Mouse (Mus musculus): Measurements from ENCODE around the gene Alk.
"Not testable (repeated sequence)": the region's sequence is repeated elsewhere in the genome, so short reads cannot be mapped to it uniquely, and the experiment has no call there.

The Alk gene

DNA sequence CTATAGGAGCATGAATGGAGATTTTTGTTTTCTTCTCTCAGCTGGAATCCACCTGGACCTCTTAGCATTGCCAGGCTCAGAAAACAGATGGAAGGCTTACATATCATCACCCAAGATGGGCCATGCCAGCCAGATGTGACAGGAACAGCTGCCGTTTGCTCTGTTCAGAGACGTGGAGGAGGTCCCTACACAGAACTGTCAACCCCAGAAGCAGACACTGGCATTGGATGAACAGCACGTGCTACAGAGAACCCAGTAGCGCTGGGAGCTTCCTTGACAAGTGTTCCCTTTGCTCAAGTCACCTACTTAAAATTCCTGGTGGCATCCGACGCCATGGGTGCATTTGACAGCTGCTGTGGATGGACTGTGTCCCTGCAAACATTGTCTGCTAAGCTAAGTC lies 72.2 kb downstream of the Alk start:
- in situ Hi-C loops (cut with MboI; ENCODE audit: unreplicated experiment in 2 of 2), result no loop called here

DNA sequence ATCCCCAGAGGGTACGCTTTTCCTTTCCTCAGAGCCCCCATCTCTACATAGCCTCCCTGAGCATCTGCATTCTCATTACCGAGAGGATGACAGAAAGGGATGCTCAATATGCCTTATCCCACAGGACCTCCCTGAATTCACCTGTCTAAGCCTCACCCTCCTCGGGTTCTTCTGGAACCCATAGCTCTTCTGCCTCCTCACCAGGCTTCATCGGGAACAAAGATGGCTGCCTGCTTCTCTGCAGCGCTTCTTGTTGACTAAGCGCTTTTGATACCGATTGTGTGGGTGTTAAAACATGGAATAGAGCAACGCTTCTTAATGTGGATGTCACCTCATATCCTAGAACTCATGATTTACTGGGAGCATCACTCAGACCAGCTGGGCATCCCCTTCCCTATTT lies 75.9 kb downstream of the Alk start:
- in situ Hi-C loops (cut with MboI; ENCODE audit: unreplicated experiment in 2 of 2), result loop anchor here in 1 of 2 experiments (5.0 kb wide), 1 partner anchor 74 kb away; the partner anchor contains the start of gene Alk

DNA sequence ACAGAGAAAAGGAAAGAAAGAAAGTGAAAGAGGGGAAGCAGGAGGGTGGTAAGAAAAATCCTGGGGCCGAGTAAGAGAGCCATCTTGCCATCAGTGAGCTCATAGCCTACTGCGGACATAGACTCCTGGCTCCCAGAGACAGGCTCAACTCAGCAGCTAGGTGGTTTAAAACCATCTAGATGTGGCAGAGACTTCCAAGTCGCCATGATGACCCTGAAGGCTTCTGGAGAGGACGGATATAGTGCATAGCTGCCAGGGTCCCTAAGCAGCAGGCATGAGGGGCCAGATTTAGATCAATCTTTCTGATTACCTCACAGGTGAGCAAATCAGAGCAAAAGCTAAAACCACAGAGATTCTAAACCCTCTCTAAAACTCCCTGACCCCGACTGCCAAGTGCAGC lies 76.9 kb downstream of the Alk start:
- in situ Hi-C loops (cut with MboI; ENCODE audit: unreplicated experiment in 2 of 2), result loop anchor here in 1 of 2 experiments (5.0 kb wide), 1 partner anchor 75 kb away; the partner anchor contains the start of gene Alk

DNA sequence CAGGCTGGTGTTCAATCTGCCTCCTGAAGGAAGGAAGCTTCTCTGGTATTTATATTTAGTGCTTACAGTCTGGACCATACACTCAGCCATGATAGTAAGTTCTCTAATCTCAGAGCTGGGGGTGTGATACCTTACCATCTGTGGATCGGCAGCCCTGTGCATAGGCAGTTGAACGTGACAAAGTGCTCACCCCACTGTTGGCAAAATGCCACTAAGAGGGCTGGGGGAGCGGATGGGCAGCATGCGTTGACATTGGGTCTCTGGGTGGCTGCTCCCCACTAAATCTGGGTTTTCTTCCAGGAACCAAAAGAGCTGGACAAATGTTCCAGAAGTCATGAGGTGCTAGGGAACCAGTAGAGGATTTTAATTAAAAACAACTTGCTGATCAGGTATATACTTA lies 78.1 kb downstream of the Alk start:
- in situ Hi-C loops (cut with MboI; ENCODE audit: unreplicated experiment in 2 of 2), result loop anchor here in 1 of 2 experiments (5.0 kb wide), 1 partner anchor 76 kb away; the partner anchor contains the start of gene Alk

DNA sequence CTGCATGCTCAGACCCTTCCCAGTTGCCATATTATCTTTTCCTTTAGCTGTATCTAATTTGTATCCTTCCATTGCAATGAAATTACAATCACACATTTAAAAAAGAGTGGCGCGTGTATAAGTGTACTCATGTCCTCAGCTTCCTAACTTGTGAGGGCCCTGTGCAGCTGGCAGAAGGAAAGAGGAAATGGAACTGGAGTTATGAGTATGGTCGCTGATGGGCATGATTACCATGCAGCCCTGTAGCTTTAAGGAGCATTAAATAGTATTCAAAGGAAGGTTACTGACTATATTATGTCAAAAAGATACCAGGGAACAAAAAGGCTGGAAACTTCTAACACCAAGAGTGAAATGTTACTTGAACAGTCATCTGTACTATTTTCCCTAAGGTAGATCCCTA lies 79.6 kb downstream of the Alk start:
- in situ Hi-C loops (cut with MboI; ENCODE audit: unreplicated experiment in 2 of 2), result loop anchor here in 1 of 2 experiments (5.0 kb wide), 1 partner anchor 77 kb away; the partner anchor contains the start of gene Alk

DNA sequence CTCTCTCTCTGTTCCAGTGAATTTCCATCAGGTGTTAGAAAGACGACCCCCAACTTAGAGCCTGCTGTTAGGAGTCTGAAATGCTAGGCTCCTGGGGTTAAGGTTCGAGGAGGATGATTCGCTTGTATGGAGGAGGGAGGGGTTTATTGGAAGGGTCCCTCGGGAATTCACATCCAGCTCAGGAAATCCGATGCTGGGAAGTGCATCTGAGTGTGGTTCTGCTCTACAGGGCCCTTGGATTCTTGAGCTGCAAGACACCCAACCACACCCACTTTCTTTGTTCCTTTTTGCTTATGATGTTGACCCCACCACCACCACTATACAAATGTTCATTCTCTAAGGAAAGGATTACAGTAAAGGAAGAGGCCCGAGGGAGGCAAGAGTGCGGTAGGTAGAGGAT lies 81.4 kb downstream of the Alk start:
- in situ Hi-C loops (cut with MboI; ENCODE audit: unreplicated experiment in 2 of 2), result no loop called here

DNA sequence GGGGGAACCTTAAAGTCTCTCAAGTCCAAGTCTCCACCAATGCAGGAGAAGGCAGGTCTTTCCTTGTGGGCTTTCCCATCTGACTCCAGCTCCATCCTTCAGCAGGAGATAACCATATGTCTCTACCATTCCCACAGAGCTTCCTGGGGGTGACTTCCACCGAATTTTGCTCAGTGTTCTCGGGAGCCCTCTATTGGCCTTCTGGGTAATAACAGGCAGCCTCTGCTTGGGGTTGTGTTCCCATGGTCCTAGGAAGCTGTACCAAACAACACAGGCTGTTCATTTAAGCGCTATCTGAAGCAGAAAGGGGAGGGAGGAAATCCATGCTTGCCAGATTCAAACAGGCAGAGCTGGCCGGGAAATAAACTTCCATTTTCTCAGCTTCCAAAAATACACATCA lies 82.0 kb downstream of the Alk start:
- in situ Hi-C loops (cut with MboI; ENCODE audit: unreplicated experiment in 2 of 2), result no loop called here

DNA sequence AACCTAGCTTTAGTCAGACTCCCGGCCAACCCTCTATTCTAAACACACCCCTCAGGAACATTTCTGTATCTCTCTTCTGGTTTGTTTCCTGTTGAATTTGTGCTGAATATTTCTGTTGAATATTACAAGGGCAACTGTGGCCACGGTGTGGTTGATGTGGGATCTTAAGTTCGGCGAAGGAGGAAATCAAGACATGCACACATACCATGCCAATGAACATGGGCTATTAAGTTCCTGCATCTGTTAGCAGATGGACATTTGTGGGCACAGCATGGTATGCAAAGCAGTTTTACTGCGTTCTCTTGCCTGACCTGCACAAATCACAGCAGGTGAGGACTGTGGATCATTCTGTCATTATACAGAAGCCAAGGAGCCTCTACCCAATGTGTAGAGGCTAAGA lies 83.1 kb downstream of the Alk start:
- in situ Hi-C loops (cut with MboI; ENCODE audit: unreplicated experiment in 2 of 2), result no loop called here

DNA sequence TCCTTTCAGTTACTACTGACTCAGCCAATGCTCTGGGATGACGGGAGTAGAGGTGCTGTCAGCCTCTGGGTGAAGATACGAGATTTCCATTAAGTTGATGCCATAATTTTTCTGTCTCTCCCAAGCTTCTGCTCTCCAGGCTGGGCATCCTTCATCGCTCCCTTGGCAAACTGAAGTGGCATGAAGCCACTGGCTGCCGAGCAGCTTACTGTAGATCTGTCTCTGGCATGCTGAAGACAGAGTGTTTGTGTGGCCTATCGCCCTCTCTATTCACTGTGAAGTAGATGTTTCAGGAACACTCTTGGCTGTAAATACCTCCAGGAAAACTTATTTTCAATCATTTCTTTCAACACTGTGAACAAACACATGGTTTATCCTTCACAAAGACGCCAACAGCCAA lies 93.7 kb downstream of the Alk start:
- in situ Hi-C loops (cut with MboI; ENCODE audit: unreplicated experiment in 2 of 2), result no loop called here

DNA sequence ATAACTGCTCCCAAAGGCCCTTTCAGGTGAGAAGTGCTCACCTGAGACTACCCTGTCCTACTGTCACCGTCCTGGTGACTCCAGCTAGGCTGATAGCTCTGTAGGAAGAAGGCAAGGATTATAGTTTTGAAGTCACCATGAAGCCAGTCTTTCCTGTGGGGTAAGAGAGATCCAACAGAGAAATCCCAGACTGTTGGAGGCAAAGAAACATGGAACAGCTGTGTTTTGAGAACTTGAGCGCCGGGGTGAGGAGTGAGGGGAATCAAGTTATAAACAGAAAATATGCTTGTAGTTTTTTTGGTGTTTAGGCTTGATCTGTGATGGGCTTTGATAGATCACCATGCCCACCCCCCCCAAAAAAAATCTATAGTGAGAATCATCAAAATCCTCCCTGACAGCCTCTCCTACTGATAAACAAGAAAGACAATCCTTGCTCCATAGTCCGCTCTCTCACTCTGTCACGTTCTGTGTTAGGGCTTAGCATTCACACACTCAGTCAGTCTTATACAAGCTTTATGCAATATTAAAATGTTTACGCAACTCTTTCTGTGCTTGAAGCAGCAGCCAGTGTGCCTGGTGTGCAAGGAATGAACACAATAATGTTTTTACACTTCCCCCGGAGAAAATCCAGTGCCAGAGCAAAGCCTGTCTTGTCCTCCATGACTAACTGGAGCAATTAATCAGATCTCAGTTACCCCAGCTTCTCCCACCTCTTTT lies 95.6 kb downstream of the Alk start:
- in situ Hi-C loops (cut with MboI; ENCODE audit: unreplicated experiment in 2 of 2), result no loop called here

DNA sequence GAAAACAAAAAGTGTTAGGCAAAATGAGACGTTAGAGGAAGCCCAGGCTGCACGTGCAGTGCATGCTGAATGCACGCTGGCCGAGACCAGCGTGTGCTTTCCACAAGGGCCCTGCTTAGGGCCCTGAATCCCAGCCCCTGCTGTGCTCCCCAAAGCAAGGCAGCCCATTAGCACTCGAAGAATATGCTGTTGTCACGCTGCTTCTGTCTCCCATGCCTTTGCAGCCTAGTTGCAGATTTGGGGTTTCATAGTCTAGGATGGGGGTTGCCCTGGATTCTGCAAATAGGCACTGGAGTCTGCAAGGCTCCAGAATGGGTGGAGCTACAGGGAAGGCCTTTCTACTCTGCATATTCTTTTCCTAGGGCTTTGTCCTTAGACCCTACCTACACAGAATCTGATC lies 99.2 kb downstream of the Alk start:
- in situ Hi-C loops (cut with MboI; ENCODE audit: unreplicated experiment in 2 of 2), result no loop called here

DNA sequence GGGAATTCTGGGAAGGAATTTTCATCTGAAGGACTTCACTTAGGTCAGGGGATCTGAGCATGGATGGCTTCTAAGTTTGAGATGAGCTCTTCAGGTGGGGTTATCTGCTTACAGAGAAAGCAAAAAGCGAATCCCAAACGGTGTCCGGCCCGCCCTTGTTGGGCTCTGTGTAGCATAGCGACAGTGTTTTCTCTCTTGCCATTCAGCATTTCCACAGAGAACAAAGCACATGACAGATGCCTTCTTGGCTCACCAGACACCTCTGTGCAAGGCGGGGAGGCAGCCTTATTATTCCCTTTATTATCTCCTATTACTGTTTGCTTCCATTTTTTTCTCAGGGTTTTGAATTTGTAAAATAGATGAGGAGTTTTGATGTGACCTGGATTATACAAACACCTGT lies 99.8 kb downstream of the Alk start:
- in situ Hi-C loops (cut with MboI; ENCODE audit: unreplicated experiment in 2 of 2), result no loop called here

DNA sequence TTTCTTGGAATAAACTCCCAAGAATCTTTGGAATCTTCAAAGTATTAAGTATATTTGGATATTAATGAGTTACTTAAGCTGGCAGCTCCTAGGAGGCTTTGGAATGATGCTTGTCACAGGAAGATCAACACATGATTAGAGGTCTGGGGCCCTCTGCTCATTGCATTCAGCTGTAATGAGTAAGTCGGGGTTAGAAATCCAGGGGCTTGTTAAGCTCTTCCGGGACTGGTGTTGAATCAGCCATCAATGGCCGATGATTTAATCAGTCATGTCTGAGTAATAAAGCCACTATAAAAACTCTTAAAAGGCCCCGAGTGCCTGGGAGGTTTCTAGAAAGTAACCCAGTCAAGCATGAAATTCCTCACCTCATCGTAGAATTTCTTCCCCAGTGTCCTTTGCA lies 109.0 kb downstream of the Alk start:
- in situ Hi-C loops (cut with MboI; ENCODE audit: unreplicated experiment in 2 of 2), result no loop called here

DNA sequence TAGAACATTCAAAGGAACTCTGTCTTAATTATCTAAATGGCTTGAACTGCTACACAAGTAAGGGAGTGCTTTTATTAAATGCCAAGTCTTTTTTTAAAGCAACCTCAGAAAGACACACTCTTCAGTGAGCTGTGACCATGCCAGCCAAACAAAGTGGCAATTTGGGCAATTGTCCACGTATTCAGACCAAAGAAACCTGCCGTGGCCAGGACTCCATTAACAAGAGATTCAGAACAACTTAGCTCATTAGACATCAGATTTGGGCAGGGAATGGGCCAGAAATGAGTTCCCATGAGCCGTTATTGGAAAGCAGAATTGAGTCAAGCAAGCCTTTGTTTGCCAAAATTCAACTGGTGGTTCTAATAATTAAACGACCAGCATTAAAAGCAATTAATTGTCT lies 118.8 kb downstream of the Alk start:
- in situ Hi-C loops (cut with MboI; ENCODE audit: unreplicated experiment in 2 of 2), result no loop called here

DNA sequence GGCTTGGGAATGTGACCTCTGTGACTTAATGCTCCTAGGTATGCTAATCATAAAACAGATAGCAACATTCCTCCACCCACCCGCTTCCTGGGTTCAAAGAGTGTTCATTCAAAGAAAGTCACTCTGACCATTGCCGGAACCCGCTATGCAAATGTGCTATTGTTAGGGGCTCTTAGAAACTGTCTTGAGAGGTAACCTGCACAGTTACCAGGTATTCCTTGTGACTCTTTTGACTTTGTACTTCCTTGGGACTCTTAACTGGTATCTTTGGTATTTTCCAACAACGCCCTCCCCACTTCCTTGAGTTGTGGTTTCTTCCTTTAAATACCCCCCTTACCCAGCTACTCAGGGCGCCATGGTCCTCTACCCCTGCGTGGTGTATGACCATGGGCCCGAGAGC lies 125.2 kb downstream of the Alk start:
- in situ Hi-C loops (cut with MboI; ENCODE audit: unreplicated experiment in 2 of 2), result not testable (repeated sequence)

DNA sequence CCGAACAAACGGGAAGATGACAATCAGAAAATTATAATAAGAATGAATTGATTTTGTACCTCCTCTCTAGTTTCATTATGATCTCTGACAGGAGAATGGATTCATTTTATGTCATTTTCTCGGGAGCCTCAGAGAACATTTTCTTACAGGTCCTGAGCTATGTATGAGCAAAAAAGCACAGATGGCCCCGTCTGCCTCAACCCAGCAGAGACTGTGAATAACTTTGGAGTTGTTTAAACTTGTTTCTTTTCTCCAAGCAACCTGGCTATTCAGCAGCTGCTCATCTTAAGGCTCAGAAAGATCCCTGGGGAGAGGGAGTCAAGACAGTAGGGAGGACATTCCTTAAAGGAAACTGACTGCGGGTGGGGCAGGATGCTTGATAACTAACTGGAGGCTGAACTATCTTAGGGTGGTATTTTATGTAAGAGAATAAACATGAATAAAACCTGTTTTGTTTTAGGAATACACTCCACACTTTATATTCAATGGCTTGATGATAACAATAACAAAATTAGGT lies 126.5 kb downstream of the Alk start:
- in situ Hi-C loops (cut with MboI; ENCODE audit: unreplicated experiment in 2 of 2), result no loop called here

DNA sequence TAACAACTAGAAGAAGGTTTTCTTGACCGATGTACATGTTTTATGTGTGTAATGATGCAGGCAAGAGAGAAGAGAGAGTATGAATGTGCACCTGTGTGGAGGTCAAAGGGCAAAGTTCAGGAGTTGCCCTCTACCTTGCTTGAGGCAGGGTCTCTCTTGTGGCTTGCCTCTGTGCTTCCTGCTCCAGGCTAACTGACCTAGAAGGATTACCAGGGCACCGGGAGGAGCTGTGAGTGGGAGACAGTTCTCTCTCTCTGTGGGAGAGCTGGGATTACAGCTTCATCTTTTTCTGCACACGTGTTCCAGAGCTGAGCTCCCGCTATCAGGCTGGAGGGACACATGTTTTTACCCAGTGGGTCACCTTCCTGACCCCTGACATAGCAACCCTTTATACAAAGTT lies 127.5 kb downstream of the Alk start:
- in situ Hi-C loops (cut with MboI; ENCODE audit: unreplicated experiment in 2 of 2), result no loop called here

DNA sequence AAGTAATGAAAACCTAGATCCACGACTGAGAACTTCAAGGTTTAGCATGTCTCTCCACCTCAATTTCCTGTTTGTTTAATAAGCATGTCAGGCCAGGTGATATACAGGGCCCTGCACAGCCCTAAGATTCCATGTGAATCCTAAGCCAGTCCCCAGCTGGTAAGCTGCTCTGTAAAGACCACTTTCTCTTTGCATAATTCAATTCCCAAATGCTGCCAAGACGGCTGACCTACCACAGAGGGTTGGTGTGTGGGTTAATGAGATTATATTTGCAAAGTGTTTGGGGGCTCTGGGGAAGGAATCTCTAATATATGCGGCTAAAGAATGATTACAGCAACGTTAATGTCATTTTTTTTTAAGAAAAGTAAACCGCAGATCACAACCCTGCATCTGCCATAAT lies 130.3 kb downstream of the Alk start:
- in situ Hi-C loops (cut with MboI; ENCODE audit: unreplicated experiment in 2 of 2), result no loop called here

DNA sequence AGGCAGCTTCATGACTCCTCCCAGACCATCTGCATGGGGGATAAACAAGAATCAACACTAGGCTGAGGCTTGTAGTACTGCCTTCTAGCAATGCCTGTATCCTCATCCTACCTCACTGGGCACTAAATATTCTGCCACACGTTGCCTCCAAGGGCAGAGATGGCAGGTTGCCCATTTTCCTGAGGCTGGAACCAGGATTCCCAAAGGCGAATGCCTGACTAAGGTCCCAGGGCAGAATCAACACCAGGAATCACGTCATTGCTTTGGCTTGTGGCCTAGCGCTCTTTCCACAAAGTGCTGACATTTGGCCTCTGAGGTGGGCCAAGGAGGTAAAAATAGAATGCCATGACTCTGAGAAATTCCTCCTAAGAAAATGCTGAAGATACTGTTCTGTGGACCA lies 155.9 kb downstream of the Alk start:
- in situ Hi-C loops (cut with MboI; ENCODE audit: unreplicated experiment in 2 of 2), result no loop called here

DNA sequence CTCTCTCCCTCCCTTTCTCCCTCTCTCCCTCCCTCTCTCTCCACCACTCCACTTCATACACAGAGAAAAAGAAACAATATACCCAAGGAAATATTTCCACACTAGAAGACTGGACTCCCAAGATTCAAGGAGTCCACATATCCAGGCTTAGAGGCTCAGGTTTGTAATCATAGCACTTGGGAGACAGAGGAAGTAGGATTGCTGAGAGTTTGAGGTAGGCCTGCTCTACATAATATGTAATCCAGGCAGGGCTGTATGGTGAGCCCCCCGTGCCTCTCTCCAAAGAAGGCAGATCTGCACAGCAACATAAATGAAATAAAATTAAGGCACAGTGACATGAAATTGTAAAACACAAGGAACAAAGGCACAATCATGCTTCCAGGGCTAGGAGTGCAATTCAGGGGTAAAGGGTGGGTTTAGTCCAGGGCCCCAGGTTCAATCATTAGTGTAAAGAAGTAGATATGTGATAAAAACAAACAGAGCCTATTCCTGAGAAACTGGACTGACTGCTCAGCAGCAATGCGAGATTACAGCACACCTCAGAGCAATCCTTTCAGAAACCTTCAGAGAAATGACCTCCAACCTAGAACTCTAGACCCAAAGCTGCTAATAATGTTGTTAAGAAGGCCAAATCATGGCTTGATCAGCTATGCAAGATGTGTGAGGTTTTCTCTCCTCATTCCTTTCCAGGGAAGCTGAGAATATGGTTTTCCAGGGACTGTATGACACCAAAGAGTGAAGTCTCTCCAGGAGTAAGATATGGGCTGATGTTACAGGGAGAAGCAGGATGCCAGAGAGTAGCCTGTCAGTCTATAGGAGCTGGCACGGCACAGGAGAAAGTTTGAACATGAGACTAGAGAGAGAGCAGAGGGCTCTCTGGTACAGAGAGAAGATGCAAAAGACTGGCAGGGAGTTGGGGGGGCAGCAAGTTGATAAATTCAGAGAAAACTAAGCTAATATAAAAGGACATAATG lies 158.9 kb downstream of the Alk start:
- in situ Hi-C loops (cut with MboI; ENCODE audit: unreplicated experiment in 2 of 2), result no loop called here

DNA sequence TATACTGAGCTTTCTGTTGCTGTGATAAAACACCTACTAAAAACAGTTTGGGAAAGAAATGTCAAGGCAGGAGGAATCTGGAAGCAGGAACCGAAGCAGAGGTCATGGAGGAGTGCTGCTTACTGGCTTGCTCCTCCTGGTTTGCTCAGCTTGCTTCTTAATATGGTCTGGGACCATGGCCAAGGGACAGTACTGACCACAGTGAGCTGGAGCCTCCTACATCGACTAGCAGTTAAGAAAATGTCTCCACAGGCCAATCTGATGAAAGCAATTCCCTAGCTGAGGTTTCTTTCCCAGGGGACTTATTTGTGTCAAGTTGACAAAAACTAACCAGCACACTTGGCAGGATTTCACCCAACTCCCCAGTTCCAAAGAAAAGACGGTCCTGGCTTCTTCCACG lies 187.0 kb downstream of the Alk start:
- in situ Hi-C loops (cut with MboI; ENCODE audit: unreplicated experiment in 2 of 2), result no loop called here
